Mouse (Mus musculus): ENCODE results near the gene Nupl1.

- TF ChIP-seq CTCF (IDR thresholded peaks at IDR 0.05; ENCODE audit: borderline replicate concordance, insufficient read depth, low read depth, low read length) (no peak), POLR2A (IDR thresholded peaks at IDR 0.05; ENCODE audit: borderline replicate concordance, insufficient read depth, low read length) (no peak)
Measured at GRCm38 (mm10) chr14:60194606-60195005, 56.6 kb downstream of the Nupl1 start.

Measured in cerebellum, adult 2 months (tissue).